Mouse (Mus musculus) E14TG2a.4 (cell line): Measurements from ENCODE around the gene Tns3.

Source experiments
- H3K27me3 ChIP-seq: 2 replicates; pipeline ENCODE4 v1.6.1; 2014; ENCODE audit warnings: low read length, control low read depth; ENCODE audit not compliant: insufficient read depth
- H3K36me3 ChIP-seq: 2 replicates; pipeline ENCODE4 v1.6.1; 2014; ENCODE audit warnings: low read length, control low read depth; ENCODE audit not compliant: insufficient read depth
- H3K4me1 ChIP-seq: replicated peaks from 2 replicates; pipeline ENCODE4 v1.6.1; 2014; ENCODE audit warnings: low read depth, low read length, control low read depth
- H3K4me3 ChIP-seq: replicated peaks from 2 replicates; pipeline ENCODE4 v1.5.1; 2014; ENCODE audit warnings: mild to moderate bottlenecking, low read length
- H3K9me3 ChIP-seq: 2 replicates; pipeline ENCODE4 v1.6.1; 2014; ENCODE audit warnings: low read length, control low read depth
- CTCF ChIP-seq: conservative IDR thresholded peaks from 2 replicates; pipeline ENCODE4 v1.5.1; 2014; ENCODE audit warnings: low read length
- NANOG ChIP-seq: IDR thresholded peaks from 2 replicates; pipeline ENCODE4 v1.6.1; 2014; ENCODE audit warnings: borderline replicate concordance, low read length, mixed read lengths
- POU5F1 ChIP-seq: IDR thresholded peaks from 2 replicates; pipeline ENCODE4 v1.6.1; 2014; ENCODE audit warnings: low read length, borderline replicate concordance

The Tns3 gene

GRCm38 (mm10) chr11:8593172-8593571, 71.2 kb downstream of the Tns3 start:
- Histone ChIP-seq H3K36me3 (peaks cover 98% of the 10 kb centered on the region), H3K9me3 (no peaks in the 10 kb centered on the region), H3K27me3 (no peaks in the 10 kb centered on the region), H3K4me1 (peaks cover 99% of the 10 kb centered on the region), H3K4me3 (no peak overlapping the region)
- TF ChIP-seq POU5F1 (no peak), CTCF (no peak), NANOG (no peak)

- no peak for TF ChIP-seq NANOG
- TF ChIP-seq POU5F1, result no peak
- no peak for TF ChIP-seq CTCF
- Histone ChIP-seq H3K27me3 (no peaks in the 10 kb centered on the region), H3K4me3 (no peak overlapping the region; the same call in 1 of the 2 replicates), H3K9me3 (no peaks in the 10 kb centered on the region), H3K4me1 (peaks cover 99% of the 10 kb centered on the region), H3K36me3 (peaks cover 94% of the 10 kb centered on the region)
Measured at GRCm38 (mm10) chr11:8591271-8591670, 73.1 kb downstream of the Tns3 start.

GRCm38 (mm10) chr11:8589226-8589905, 75.0 kb downstream of the Tns3 start:
- TF ChIP-seq CTCF, result no peak
- peak; percentile 71; the same call in 1 of the 2 replicates for TF ChIP-seq NANOG
- Histone ChIP-seq H3K36me3 (peaks cover 92% of the 10 kb centered on the region), H3K9me3 (no peaks in the 10 kb centered on the region), H3K4me3 (peak overlapping the region; percentile 41), H3K27me3 (no peaks in the 10 kb centered on the region), H3K4me1 (peaks cover 99% of the 10 kb centered on the region)

- peaks cover 83% of the 10 kb centered on the region for H3K36me3 ChIP-seq
- H3K9me3 ChIP-seq, result no peaks in the 10 kb centered on the region
- peaks cover 99% of the 10 kb centered on the region for H3K4me1 ChIP-seq
- no peak for TF ChIP-seq POU5F1
- no peak for TF ChIP-seq NANOG
- no peak for TF ChIP-seq CTCF
- H3K4me3 ChIP-seq, result peak overlapping the region; percentile 20
- H3K27me3 ChIP-seq, result no peaks in the 10 kb centered on the region
Measured at GRCm38 (mm10) chr11:8587941-8588340, 76.4 kb downstream of the Tns3 start.

- H3K27me3 ChIP-seq, result no peaks in the 10 kb centered on the region
- H3K36me3 ChIP-seq, result peaks cover 83% of the 10 kb centered on the region
- no peaks in the 10 kb centered on the region for H3K9me3 ChIP-seq
- H3K4me3 ChIP-seq, result peak overlapping the region; percentile 20
- no peak for TF ChIP-seq CTCF
- no peak for TF ChIP-seq POU5F1
- TF ChIP-seq NANOG, result no peak
- H3K4me1 ChIP-seq, result peaks cover 99% of the 10 kb centered on the region
Measured at GRCm38 (mm10) chr11:8586996-8587644, 77.2 kb downstream of the Tns3 start.

GRCm38 (mm10) chr11:8586374-8586773, 78.0 kb downstream of the Tns3 start:
- Histone ChIP-seq H3K4me3 (peak overlapping the region; percentile 20), H3K27me3 (no peaks in the 10 kb centered on the region), H3K4me1 (peaks cover 99% of the 10 kb centered on the region), H3K36me3 (peaks cover 83% of the 10 kb centered on the region), H3K9me3 (no peaks in the 10 kb centered on the region)
- TF ChIP-seq NANOG, result peak; percentile 16; the same call in 1 of the 2 replicates
- TF ChIP-seq CTCF, result no peak

- TF ChIP-seq NANOG (no peak), CTCF (no peak), POU5F1 (no peak)
- H3K36me3 ChIP-seq, result peaks cover 83% of the 10 kb centered on the region
- peak overlapping the region; percentile 20 for H3K4me3 ChIP-seq
- peaks cover 99% of the 10 kb centered on the region for H3K4me1 ChIP-seq
- H3K27me3 ChIP-seq, result no peaks in the 10 kb centered on the region
- H3K9me3 ChIP-seq, result no peaks in the 10 kb centered on the region
Measured at GRCm38 (mm10) chr11:8585686-8586085, 78.6 kb downstream of the Tns3 start.

GRCm38 (mm10) chr11:8584925-8585324, 79.4 kb downstream of the Tns3 start:
- Histone ChIP-seq H3K4me3 (peak overlapping the region; percentile 20), H3K4me1 (peaks cover 100% of the 10 kb centered on the region), H3K9me3 (no peaks in the 10 kb centered on the region), H3K27me3 (no peaks in the 10 kb centered on the region), H3K36me3 (peaks cover 84% of the 10 kb centered on the region)
- TF ChIP-seq CTCF, result no peak
- no peak for TF ChIP-seq NANOG
- no peak for TF ChIP-seq POU5F1
